Mouse (Mus musculus) layer of hippocampus, postnatal 10 days (tissue): ENCODE data around the gene Aktip. TPM values are rescaled to one million over a fixed set of nuclear protein-coding genes. Genes with fewer than 3 reads are reported as not detected.

Experiments
- total RNA-seq, 2 experiments: library from RNA; stranded (reverse); gene quantifications; 2 replicates each; pipeline ENCODE4 v1.2.3; 2021

Gene Aktip
- total RNA-seq, 2 experiments from 2014 or later: 62.6 to 73.8 TPM

Other genes with a start within 250 kb of the Aktip start
- gene Rbl2, start 129.9 kb downstream of the Aktip start, total RNA-seq: 10 to 100 TPM; 29.1 to 29.7 TPM
- 10 to 100 TPM; 21.3 to 28.1 TPM for gene Rpgrip1l, start 113.3 kb upstream of the Aktip start, total RNA-seq
- 100 to 1,000 TPM; 116 to 120 TPM for gene Fto, start 113.5 kb upstream of the Aktip start, total RNA-seq